Mouse (Mus musculus) lung, embryonic 15.5 days (tissue): ENCODE data around the gene Cdc25b. TPM values are rescaled to one million over a fixed set of nuclear protein-coding genes. Genes with fewer than 3 reads are reported as not detected.

Experiments
- ATAC-seq: fragments of 200-750 bp; cut with Nextera tagmentation; 2 replicates; pipeline ENCODE4 v1.8.0; 2017; ENCODE audit warnings: moderate number of reproducible peaks, borderline replicate concordance; ENCODE audit not compliant: low FRiP score, low TSS enrichment; ENCODE audit errors: extremely low read depth
- H3K27ac ChIP-seq: fragments of 300-500 bp; sonication (generic); 2 replicates; pipeline ENCODE4 v1.5.1; 2015; ENCODE audit warnings: moderate library complexity, mild to moderate bottlenecking, inconsistent platforms
- H3K27me3 ChIP-seq: fragments of 300-500 bp; sonication (generic); 2 replicates; pipeline ENCODE4 v1.6.1; 2015; ENCODE audit warnings: inconsistent platforms
- H3K36me3 ChIP-seq: fragments of 300-500 bp; sonication (generic); 2 replicates; pipeline ENCODE4 v1.6.1; 2015; ENCODE audit warnings: inconsistent platforms
- H3K4me1 ChIP-seq: fragments of 300-500 bp; sonication (generic); 2 replicates; pipeline ENCODE4 v1.6.1; 2015; ENCODE audit warnings: inconsistent platforms
- H3K4me2 ChIP-seq: fragments of 300-500 bp; sonication (generic); 2 replicates; pipeline ENCODE4 v1.6.1; 2015; ENCODE audit warnings: inconsistent platforms, mild to moderate bottlenecking, moderate library complexity
- H3K4me3 ChIP-seq: fragments of 300-500 bp; sonication (generic); 2 replicates; pipeline ENCODE4 v1.5.1; 2015; ENCODE audit warnings: mild to moderate bottlenecking, inconsistent platforms
- H3K9ac ChIP-seq: fragments of 300-500 bp; sonication (generic); 2 replicates; pipeline ENCODE4 v1.6.1; 2015; ENCODE audit warnings: inconsistent platforms
- H3K9me3 ChIP-seq: fragments of 300-500 bp; sonication (generic); 2 replicates; pipeline ENCODE4 v1.6.1; 2016; ENCODE audit warnings: inconsistent platforms
- WGBS: fragments of 180-500 bp; shearing (Covaris S2); methylation state at CpG from one replicate; pipeline ENCODE4 v1.1.7; 2015; 5-methylcytosine and 5-hydroxymethylcytosine counted together
- polyA plus RNA-seq: library from polyadenylated mRNA; unstranded; fragments of >200 nt; fragmentation: Nextera tagmentation; extraction: Ambion mirVana; gene quantifications from 2 replicates; pipeline ENCODE4 v1.2.1, GENCODE M21; 2015

Cdc25b gene
- polyA plus RNA-seq, 1 experiment from 2014 or later: 58.4 TPM

- H3K27ac ChIP-seq: no peak overlapping the region
- H3K9ac ChIP-seq: no peak overlapping the region
- no peaks in the 10 kb centered on the region for H3K27me3 ChIP-seq
- H3K4me2 ChIP-seq: no peak overlapping the region
- no peak for ATAC-seq
- H3K4me3 ChIP-seq: no peak overlapping the region
- H3K36me3 ChIP-seq: peaks cover 25% of the 10 kb centered on the region
- peaks cover 20% of the 10 kb centered on the region for H3K4me1 ChIP-seq
- no peaks in the 10 kb centered on the region for H3K9me3 ChIP-seq
- 80% methylated on average over 3 of the region's 3 CpGs for WGBS
Observed at GRCm38 (mm10) chr2:131201262-131201661, 14.5 kb downstream of the Cdc25b start.

- H3K27ac ChIP-seq: peak overlapping the region; percentile 83
- no peaks in the 10 kb centered on the region for H3K9me3 ChIP-seq
- H3K27me3 ChIP-seq: no peaks in the 10 kb centered on the region
- 63% methylated on average over 6 of the region's 6 CpGs for WGBS
- ATAC-seq: no peak
- no peak overlapping the region; the same call in 1 of the 2 replicates for H3K4me2 ChIP-seq
- no peak overlapping the region for H3K4me3 ChIP-seq
- peaks cover 20% of the 10 kb centered on the region for H3K4me1 ChIP-seq
- peaks cover 4% of the 10 kb centered on the region; the same call in 1 of the 2 replicates for H3K36me3 ChIP-seq
- H3K9ac ChIP-seq: no peak overlapping the region
Observed at GRCm38 (mm10) chr2:131203816-131204409, 17.2 kb downstream of the Cdc25b start.

DNA sequence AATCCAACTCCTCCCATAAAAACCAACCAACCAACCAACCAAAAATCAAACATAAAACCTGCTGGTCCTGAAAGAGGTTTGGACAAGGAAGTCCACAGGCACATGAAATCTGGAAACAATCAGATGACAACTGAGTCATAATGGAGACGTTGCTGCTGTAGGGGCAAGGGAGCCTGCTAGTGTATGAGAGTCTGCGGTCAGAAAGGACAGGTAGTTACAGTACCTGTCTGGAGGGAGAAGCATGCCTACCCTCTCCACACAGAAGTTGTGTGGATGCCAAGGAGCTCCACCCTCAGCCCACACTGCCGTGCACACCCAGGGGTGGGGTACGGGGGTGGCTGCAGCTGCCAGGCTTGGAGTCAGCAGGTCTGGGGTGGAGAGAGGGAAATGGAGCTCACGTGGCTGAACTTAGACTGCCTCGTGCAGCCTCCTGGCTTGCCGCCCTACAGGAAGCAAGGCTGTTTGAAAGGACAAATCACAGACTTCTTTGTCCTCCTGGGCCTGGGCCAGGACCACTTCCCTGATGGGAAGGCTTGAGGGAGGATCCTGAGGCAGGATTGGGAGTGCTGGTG, 17.7 kb downstream of the Cdc25b start:
- Histone ChIP-seq H3K4me2 (peak overlapping the region; percentile 23), H3K4me3 (no peak overlapping the region; the same call in 1 of the 2 replicates), H3K4me1 (peaks cover 24% of the 10 kb centered on the region), H3K9ac (0 out of 2 replicates have a peak overlapping the region, but pooled peaks have one; percentile 5), H3K27ac (peak overlapping the region; percentile 83), H3K9me3 (no peaks in the 10 kb centered on the region), H3K36me3 (no peaks in the 10 kb centered on the region), H3K27me3 (no peaks in the 10 kb centered on the region)
- WGBS: 16% methylated on average over 7 of the region's 7 CpGs
- ATAC-seq: peak; percentile 85

- H3K27me3 ChIP-seq: no peaks in the 10 kb centered on the region
- no peak for ATAC-seq
- H3K4me3 ChIP-seq: no peak overlapping the region
- peaks cover 28% of the 10 kb centered on the region for H3K4me1 ChIP-seq
- H3K4me2 ChIP-seq: no peak overlapping the region
- no peaks in the 10 kb centered on the region for H3K9me3 ChIP-seq
- H3K9ac ChIP-seq: no peak overlapping the region
- H3K27ac ChIP-seq: no peak overlapping the region
- 69% methylated on average over 8 of the region's 8 CpGs for WGBS
- H3K36me3 ChIP-seq: no peaks in the 10 kb centered on the region
Observed at GRCm38 (mm10) chr2:131205521-131206182, 18.9 kb downstream of the Cdc25b start.

DNA sequence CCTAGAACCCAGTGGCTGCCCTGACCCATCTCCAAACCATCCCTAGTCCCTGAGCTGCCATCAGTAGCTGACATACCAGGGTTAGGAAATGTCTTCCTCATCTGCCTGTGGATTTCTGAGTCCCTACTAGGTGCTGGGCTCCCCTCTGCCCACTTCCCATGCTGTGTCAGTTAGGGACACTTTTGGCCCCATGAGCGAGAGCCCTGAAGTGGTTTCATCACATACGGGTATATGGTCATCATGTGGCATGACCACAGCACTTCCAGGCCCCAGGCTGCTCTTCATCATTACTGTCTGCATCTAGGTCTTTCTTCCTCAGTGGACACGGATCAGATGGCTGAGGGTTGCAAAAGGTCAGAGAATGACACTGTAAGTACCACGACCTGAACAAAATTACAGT, 20.0 kb downstream of the Cdc25b start, which contains the start of gene Ap5s1:
TSS of gene Ap5s1 (plus strand) at position 301 of the 400 bp plus-strand sequence.
- whole genome bisulfite sequencing: 66% methylated on average over 4 of the region's 4 CpGs
- no peaks in the 10 kb centered on the region for H3K27me3 ChIP-seq
- no peak within 1 kb of the TSS for H3K27ac ChIP-seq

DNA sequence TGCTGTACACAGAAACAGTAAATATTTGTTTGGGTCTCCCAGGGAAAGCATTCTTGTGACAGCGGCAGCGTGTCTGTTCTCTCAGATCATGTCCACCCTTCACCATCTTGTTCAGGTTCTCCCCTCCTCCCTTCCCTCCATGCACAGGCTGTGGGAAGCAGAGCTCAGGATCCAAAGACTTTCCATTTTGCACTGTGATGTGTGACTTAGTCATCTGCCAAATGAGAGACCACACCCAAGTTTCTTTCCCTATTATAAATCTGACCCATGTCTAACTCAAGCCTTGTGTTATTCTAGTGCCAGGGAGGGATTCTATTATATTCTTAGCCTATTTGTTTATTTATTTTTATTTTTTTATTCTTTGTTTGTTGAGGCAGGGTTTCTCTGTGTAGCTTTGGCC, 21.6 kb downstream of the Cdc25b start:
- H3K27ac ChIP-seq: no peak overlapping the region
- H3K4me3 ChIP-seq: no peak overlapping the region
- no peaks in the 10 kb centered on the region for H3K36me3 ChIP-seq
- H3K27me3 ChIP-seq: no peaks in the 10 kb centered on the region
- H3K9ac ChIP-seq: no peak overlapping the region
- no peak overlapping the region for H3K4me2 ChIP-seq
- H3K4me1 ChIP-seq: peaks cover 38% of the 10 kb centered on the region
- no peak for ATAC-seq
- no peaks in the 10 kb centered on the region for H3K9me3 ChIP-seq
- WGBS: 70% methylated on average over 2 of the region's 2 CpGs

More for the DNA sequence above, 20.0 kb downstream of the Cdc25b start, which contains the start of gene Ap5s1:
- Histone ChIP-seq H3K4me1 (peaks cover 35% of the 10 kb centered on the region), H3K36me3 (no peaks in the 10 kb centered on the region), H3K9ac (no peak within 1 kb of the TSS), H3K4me3 (no peak within 1 kb of the TSS), H3K4me2 (no peak within 1 kb of the TSS), H3K9me3 (no peaks in the 10 kb centered on the region)
- no peak for ATAC-seq

DNA sequence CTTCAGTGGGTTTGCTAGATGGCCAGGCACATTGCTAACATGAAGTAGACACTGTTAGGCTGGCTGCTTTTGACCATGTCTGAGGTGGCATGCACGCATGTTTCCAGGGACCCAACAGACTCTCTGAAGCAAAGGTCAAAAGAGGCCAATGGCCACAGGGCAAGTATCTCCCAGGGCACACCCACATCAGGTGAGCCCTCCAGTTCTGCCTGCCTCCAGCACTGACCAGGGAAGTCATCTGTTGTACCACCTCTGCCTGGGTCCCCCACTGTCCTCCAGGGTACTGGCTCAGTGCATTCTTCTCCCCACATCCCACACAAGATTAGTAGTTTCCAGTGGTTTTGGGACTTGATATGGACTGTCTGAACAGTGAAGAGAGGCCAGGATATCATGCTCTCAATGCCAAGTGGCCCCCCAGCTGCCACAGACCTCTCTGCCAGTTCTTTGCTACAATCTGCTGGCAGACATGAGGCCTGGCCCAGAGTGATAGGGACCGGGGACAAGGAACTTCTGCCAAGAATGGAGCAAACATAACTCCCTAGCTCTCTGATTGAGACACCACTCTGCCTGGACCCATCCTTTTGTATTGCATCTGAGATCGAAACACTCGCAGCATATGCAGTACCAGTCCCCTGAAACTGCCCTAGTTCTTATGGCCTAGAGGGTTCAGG, 22.5 kb downstream of the Cdc25b start:
- H3K36me3 ChIP-seq: no peaks in the 10 kb centered on the region
- no peaks in the 10 kb centered on the region for H3K9me3 ChIP-seq
- 0 out of 2 replicates have a peak overlapping the region, but pooled peaks have one; percentile 63 for H3K4me3 ChIP-seq
- peak overlapping the region; percentile 91 for H3K27ac ChIP-seq
- no peaks in the 10 kb centered on the region for H3K27me3 ChIP-seq
- H3K4me1 ChIP-seq: peaks cover 33% of the 10 kb centered on the region
- ATAC-seq: peak; percentile 2; the same call in 1 of the 2 replicates
- H3K9ac ChIP-seq: peak overlapping the region; percentile 64
- 71% methylated on average over 4 of the region's 4 CpGs for WGBS
- peak overlapping the region; percentile 65 for H3K4me2 ChIP-seq

GRCm38 (mm10) chr2:131209969-131210792, 23.4 kb downstream of the Cdc25b start:
- ATAC-seq: peak; percentile 97
- H3K4me2 ChIP-seq: peak overlapping the region; percentile 65
- under 1% methylated on average over 50 of the region's 50 CpGs for WGBS

DNA sequence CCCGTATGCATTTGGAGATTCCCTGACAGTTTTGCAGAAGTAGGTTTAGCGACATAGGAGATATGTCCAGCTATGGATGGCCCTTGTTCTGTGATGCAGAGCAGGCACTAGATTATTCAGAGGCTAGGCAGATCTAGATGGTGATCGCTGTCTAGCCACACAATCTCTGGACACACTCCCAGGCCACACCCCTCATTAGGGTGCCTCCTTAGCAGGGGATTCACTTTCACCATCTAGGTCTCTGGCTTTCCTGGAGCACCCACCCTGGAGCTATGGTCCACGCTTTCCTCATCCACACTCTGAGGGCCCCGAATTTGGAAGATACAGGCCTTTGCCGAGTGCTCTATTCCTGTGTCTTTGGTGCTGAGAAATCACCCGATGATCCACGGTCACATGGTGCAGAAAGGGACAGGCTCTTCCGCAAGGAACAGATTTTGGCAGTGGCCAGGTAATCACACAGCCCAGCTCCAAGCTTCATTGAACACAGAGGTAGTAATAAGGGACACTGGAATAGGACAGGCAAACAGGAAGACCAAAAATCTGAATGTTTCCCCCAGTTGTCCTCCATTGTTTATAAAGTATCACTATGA, 24.4 kb downstream of the Cdc25b start:
- no peaks in the 10 kb centered on the region for H3K9me3 ChIP-seq
- no peak for ATAC-seq
- H3K4me3 ChIP-seq: peak overlapping the region; percentile 63
- peak overlapping the region; percentile 91; the same call in 1 of the 2 replicates for H3K27ac ChIP-seq
- peak overlapping the region; percentile 65 for H3K4me2 ChIP-seq
- WGBS: 56% methylated on average over 9 of the region's 9 CpGs
- peak overlapping the region; percentile 64 for H3K9ac ChIP-seq
- H3K4me1 ChIP-seq: peaks cover 18% of the 10 kb centered on the region
- no peaks in the 10 kb centered on the region for H3K27me3 ChIP-seq
- H3K36me3 ChIP-seq: no peaks in the 10 kb centered on the region

More at GRCm38 (mm10) chr2:131209969-131210792, 23.4 kb downstream of the Cdc25b start:
- H3K36me3 ChIP-seq: no peaks in the 10 kb centered on the region
- no peaks in the 10 kb centered on the region for H3K27me3 ChIP-seq
- peaks cover 24% of the 10 kb centered on the region for H3K4me1 ChIP-seq
- H3K9me3 ChIP-seq: no peaks in the 10 kb centered on the region
- H3K9ac ChIP-seq: peak overlapping the region; percentile 64
- H3K4me3 ChIP-seq: peak overlapping the region; percentile 63
- peak overlapping the region; percentile 91 for H3K27ac ChIP-seq

GRCm38 (mm10) chr2:131213773-131214172, 27.0 kb downstream of the Cdc25b start:
- WGBS: 77% methylated on average over 7 of the region's 7 CpGs
- Histone ChIP-seq H3K4me2 (no peak overlapping the region), H3K9ac (no peak overlapping the region), H3K27me3 (no peaks in the 10 kb centered on the region), H3K36me3 (no peaks in the 10 kb centered on the region), H3K4me1 (peaks cover 18% of the 10 kb centered on the region), H3K27ac (no peak overlapping the region), H3K4me3 (no peak overlapping the region), H3K9me3 (no peaks in the 10 kb centered on the region)
- no peak for ATAC-seq
